Mouse (Mus musculus): ENCODE measurements around the gene Npw.
A peak's percentile ranks its signal among the peaks of the same experiment; 100 is the strongest.

Npw gene

DNA sequence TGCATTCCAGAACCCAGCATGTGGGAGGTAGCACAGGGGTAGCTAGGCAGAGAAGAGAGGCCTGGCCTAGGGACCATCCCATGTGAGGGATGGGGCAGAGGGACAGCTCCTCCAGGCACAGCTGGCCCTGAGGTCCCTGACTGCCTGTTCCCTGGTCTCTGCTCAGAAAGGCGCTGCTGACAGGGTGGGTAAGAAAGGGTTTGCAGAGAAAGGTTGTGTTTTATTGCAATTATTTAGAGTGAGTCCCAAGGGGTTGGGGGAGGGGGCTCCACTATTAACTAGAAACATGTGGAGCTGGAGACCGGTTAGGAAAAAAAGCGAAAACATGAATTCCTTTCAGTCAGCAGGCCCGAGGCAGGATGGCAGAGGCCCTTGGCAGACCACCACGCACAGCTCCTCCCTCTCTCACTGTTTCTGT lies 18.7 kb downstream of the Npw start:
- no peak for DNase-seq

DNA sequence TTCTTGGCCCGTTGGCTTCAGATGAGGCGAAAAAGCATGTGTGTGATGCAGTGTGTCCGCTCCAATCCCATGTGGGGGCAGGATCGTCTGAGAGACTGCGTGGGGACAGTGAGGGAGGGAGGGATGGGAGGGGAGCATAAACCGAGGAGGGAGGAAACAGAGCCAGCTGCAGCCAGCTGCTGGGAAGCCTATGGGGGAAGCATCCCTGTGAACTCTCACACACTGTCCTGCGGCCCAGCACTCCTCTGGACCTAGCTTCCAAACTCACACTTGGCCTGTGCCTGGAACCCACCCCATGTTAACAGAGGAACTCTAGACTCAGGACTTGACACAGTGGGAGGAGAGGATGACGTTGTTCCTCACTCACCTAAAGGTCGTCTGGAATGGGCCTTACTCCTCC lies 19.4 kb downstream of the Npw start:
- DNase-seq = no peak

DNA sequence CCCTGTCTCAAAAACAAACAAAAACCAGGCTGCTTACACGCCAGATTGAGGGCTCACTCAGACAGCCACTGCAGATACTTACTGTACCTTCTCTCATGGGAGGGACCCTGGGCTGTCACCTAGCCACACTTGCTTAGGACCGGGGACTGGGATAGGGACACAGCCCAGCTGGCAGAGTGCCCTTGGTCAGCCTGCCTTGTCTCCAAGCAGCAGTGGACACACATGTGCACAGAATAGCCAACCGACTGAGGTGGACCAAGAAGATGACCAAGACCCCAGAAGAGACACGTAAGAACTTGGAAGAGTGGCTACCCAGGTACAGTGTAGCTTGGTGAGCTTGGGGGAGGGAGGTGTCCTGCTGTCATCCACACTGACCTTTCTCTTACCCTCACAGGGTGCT lies 20.0 kb downstream of the Npw start:
- DNase-seq = no peak

DNA sequence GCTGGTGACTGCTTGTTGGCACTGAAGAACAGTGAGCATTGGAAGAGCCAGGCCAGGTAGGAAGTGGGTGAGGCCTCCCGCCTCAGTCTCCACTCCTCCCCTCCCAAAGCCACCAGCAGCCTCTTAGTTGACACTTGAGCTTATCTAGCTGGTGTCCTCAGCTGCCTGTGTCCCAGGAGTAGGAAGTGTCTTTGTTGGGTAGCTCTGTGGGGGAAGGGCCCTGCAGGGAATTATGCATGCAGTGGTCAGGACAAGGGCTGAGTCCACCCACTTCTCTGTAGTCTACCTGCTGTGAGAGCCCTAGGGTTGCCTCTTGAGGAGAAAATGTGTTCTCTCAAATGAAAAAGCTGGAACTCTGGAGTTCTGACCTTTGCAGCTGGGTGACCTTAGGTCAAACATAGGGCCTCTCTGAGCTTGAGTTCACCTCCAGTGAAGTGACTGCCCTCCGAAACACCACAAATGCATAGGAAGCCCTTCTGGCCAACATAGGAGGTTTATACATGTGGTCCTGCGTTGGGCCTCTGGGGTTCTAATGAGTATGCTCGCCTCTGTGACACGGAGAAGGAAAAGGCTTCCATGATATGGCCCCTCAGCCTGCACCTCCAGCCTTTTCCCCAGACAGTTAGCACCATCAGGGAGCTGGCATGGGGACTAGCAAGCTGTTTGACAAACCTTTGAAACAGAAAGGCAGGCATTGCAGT lies 21.3 kb downstream of the Npw start:
- DNase-seq = no peak

DNA sequence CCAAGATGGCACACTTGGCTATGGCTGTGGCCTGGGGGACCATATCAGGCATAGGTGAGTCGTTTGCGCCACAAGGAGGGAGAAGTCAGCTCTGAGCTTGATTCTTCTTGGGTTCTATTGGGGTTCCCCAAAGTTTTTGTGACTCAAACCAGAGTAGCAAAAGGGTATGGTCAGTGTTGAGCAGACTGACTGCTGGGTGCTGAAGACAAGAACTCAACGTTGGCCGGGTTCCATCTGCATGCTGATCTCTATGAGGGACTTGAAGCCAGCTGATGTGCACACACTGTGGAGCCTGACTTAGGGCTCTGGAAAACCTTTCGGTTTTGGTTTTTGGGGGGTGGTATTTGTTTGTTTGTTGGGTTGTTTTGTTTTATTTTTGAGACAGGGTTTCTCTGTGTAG lies 22.6 kb downstream of the Npw start:
- DNase-seq = no peak

DNA sequence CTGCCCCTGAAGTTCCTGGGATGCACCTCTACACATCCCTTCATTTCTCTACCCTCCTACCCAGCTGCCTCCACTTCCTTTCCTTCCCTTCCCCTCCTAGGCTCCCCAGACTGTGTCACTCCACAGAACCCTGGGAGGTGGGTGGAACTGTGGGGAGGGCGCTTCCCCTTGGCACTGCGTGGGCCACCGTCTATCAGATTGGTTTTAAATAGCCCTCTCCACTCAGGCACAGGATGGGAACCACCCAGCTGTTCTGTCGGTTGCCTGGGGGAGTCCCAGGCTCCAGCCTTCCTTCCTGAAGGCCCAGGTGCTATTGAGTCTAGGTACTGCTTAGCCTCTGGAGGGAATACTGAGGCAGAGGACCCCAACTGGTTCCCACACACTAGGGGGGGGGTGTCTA lies 23.2 kb downstream of the Npw start:
- DNase-seq = no peak

DNA sequence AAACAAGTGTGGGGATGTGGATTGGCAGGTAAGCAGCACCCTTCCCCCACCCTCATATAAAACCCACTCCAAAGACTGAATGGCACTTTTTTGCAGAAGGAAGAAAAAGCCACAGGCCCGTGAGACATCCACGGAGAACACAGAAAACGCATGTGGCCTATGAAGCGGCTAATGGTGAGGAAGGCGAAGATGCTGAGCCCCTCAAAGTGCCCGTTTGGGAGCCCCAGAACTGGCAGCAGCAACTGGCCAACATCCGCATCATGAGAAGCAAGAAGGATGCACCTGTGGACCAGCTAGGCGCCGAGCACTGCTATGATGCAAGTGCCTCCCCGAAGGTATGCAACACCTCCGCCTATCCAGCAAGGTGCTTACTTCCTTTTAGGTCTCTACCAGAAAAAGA lies 24.4 kb downstream of the Npw start:
- DNase-seq = no peak

DNA sequence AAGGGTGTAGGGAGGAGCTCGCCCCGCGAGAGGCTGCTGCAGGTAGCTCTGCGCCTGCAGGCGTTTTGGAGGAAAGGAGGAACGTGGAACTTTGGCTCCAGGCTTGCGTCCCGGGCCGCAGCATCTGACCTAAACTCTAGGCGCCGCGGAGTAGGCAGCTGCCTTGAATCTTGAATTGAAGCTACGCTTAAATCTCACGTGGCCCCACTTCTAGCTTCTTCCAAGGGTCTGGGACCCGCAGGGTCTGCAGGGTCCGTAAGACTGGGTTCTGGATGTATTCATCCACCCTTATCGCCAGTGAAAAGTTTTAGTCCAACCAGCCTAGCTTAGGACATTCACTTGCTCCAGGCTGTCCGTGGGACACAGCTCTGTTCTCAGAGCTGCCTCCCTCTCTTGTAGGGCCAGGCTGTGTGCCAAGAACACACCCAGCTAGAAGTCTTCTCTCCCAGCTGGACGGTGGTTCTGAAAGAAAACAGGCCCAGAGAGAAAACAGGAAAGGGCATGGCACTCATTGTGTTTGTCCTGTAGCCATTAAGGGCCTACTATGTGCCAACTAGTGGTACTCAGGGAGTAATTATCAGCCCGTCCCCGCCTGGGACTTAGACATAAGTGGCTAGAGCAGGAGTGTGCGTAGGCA lies 25.3 kb downstream of the Npw start:
- peak; percentile 58 for DNase-seq

DNA sequence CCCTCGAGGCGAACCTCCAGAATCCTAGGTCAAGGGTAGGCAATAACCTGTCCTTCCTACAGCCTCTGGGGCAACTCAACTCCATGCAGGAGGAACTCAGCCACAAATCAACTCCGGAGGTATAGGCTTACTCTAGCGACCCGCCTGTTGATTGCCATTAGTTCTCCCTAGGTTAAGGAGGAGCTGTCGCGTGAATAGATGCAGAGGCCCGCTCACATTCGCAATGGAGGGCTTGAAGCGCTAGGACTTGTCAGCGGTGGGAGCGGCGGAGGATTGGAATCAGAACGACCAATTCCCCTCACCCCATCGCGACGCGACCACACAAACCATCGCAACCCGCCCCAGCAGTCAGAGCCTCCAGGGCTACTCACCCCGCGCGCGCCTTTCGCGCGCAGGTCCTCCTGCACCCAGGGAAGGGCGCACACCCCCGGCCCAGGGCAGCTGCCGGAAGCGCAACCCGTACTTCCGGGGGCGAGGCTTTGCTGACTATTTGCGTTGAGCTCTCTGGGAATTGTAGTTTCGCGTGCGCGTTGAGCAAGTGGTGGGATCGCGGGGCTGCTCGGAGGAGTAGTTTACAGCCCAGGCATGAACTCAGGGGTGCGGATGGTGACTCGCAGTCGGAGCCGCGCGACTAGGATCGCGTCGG lies 26.0 kb downstream of the Npw start, which contains the start of the genes Tsc2 and Nthl1:
Gene Tsc2, minus strand, starts transcription at position 464 of the 646 bp plus-strand sequence.
Gene Nthl1, plus strand, starts transcription at position 514 of the 646 bp plus-strand sequence.
- peak; percentile 77 for DNase-seq

DNA sequence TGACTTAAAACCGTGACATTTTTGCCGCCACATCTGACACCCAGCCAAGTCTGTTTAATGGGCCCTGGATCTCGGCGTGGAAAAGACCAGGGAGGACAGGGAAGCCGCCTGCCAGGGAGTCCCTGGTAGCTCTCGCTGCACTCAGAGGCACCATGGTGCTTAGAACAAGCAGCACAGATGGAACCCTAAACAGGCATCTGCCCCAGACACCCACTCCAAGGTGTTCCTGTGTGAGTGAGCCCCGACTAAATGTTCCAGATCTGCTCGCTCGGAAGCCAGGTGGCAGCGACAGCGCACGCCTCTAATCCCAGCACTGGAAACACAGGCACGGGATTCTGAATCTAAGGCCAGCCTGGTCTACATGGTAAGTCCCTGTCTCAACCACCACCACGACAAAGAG lies 28.2 kb downstream of the Npw start:
- DNase-seq = no peak

DNA sequence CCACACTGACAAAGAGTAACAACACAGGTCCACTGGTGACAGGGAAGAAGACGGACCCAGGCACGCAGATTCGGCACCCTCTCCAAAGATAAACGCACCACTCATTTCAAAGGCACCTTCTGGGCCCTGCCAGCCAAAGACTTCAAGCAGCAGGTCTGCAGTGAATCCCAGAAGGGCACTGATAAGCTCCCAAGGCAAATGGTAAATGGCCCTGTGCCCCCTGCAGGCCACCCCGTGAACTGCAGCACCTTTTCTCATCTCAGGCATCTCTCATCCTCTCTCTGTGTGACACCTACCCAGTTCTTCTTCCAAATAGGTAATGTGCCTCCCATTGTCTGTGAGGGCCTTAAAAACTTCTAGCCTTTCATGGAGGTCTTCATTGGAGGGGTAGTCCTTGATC lies 29.6 kb downstream of the Npw start:
- peak; percentile 76 for DNase-seq

DNA sequence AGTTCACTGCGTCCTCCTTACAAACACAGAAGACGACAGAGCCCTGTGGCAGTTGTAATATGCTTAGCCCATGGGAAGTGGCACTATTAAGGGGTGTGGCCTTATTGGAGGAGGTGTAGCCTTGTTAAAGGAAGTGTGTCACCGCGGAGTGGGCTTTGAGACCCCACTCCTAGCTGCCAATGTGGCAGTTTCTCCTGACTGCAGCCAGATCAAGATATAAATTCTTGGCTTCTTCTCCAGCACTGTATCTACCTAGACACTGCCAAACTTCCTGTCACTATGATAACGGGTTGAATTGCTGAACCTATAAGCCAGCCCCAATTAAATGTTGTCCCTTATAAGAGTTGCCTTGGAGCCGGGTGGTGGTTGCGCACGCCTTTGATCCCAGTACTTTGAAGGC lies 32.8 kb downstream of the Npw start:
- DNase-seq = no peak

DNA sequence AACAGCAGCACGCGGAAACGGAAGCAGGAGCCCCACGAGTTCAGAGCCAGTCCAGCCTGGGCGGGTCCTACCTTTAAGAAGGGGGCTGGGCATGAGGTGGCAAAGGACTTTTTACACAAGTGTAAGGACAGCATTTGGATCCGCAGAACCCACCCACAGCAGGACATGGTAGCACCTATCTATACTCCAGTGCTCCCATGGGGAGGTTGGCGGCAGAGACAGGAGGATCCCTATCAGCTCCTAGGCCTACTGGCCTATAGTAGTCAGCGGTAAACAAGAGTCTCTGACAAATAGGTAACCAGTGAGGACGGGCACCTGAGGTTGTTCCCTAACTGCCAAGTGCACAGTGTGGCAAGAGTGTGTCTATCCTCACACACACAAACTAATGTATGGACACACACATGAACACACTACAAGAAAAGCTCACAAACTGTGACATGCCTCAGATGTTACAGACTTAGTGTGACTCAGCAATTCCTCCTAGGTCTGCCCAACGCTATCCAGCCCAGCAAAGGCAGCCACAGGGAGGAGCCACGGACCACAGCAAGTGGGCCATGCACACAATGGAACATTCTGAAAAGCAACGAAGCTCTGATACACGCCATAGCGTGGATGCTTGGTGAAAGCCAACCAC lies 40.6 kb downstream of the Npw start:
- DNase-seq = no peak

DNA sequence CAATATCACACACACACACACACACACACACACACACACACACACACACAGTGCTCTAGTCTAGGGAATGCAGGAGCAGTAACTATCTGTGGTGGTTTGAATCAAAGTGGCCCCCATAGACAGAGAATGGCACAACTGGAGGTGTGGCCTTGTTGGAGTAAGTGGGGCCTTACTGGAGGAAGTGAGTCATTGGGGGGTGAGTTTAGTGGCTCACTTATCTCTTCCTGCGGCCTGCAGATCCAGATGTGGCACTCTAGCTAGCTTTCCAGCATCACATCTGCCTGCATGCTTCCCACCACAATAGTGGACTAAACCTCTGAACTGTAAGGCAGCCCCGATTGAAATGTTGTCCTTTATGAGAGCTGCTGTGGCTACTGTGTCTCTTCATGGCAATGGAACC lies 47.5 kb downstream of the Npw start:
- DNase-seq = no peak

DNA sequence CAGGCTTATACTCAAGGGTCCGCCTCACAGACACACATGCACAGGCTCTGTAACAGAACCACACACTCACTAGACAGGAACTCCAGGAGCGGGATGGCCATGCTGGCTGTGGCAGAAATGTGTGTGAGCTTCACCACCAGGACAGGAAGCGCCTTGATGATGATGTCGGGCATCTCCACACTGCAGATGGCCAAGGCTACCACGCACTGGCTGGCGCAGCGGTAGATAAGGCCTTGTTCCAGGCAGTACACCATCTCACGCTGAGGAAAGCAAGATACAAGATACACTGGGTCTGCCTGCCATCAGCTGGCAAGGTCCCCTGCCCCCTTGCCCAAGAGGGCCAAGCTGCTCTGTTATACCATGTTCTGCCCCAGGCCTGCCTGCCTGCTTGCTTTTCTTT lies 49.4 kb downstream of the Npw start:
- DNase-seq = no peak

DNA sequence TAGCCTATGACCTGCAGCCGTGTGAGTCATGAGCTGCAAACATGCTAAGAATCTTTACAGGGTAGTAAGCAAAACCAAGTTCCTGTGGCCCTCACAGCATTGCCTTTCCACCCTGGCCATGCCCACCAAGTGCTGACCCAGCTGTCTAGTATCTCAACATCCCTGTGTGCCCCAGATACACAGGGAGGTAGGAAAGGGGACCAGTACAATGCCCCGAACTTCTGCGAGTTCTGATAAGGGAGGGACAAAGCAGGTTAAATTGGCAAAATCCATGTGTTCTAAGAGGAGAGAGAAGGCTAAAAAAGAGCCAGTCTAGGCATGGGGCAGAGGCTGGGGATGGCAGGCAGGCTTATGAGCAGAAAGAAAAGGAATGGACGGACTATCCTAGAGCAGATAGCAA lies 49.9 kb downstream of the Npw start:
- DNase-seq = no peak
